Mouse (Mus musculus): ENCODE results near the gene Strn4. TPM values are rescaled to one million over a fixed set of nuclear protein-coding genes. Genes with fewer than 3 reads are reported as not detected.
A peak's percentile ranks its signal among the peaks of the same experiment; 100 is the strongest.

Strn4 gene
- polyA plus RNA-seq, 1 experiment from 2014 or later, result 68.9 TPM

DNA sequence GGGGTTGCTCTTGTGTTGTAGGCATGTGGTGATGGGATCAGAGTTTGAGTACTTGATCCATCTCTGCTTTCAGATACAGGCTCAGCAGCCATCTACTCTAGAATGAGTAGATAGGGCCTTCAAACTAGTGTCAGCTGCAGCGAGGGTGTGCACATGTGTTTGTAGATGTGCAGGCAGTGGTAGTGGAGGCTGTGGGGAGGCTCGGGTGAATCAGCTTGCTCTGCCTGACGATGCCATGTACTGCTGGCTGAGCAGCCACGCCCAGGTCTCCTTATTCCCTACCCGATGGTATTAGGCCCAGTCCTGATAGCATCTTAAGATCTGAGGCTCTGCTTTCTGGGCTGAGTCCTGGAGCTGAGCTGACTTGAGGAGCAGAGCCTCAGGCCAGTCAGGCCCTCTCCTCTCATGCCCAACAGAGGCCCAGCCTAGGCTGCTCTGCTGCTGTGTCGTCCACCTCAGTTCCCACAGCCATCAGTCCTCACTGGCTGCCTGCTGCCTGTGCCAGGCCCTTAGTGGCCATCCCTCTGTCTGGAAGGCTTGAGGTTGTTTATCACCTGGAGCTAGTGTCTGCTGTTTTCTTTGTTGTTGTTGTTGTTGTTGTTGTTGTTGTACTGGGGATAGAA lies 23.2 kb downstream of the Strn4 start:
- no peak for ATAC-seq
- Histone ChIP-seq H3K27me3 (replicated peaks; ENCODE audit: control insufficient read depth, insufficient read depth, low read length) (no peaks in the 10 kb centered on the region), H3K4me2 (ENCODE audit: low read depth, low read length) (no peak overlapping the region), H3K4me1 (ENCODE audit: control insufficient read depth, insufficient read depth, low read length) (peaks cover 3% of the 10 kb centered on the region), H3K9me3 (ENCODE audit: control insufficient read depth, low read length) (no peaks in the 10 kb centered on the region), H3K36me3 (ENCODE audit: control insufficient read depth, insufficient read depth, low read length) (peaks cover 5% of the 10 kb centered on the region), H3K4me3 (ENCODE audit: low read length) (no peak overlapping the region), H3K27ac (ENCODE audit: low read length) (no peak overlapping the region), H3K9ac (ENCODE audit: low read depth, low read length) (no peak overlapping the region)
- WGBS, result 78% methylated on average over 6 of the region's 6 CpGs

GRCm38 (mm10) chr7:16839427-16840108 lies 23.9 kb downstream of the Strn4 start:
- peaks cover 4% of the 10 kb centered on the region for H3K36me3 ChIP-seq (ENCODE audit: control insufficient read depth, insufficient read depth, low read length)
- 92% methylated on average over 12 of the region's 12 CpGs for WGBS

GRCm38 (mm10) chr7:16840109-16840491 lies 24.4 kb downstream of the Strn4 start:
- Histone ChIP-seq H3K4me1 (ENCODE audit: control insufficient read depth, insufficient read depth, low read length) (peaks cover 14% of the 10 kb centered on the region), H3K27me3 (replicated peaks; ENCODE audit: control insufficient read depth, insufficient read depth, low read length) (no peaks in the 10 kb centered on the region), H3K27ac (ENCODE audit: low read length) (no peak overlapping the region), H3K9me3 (ENCODE audit: control insufficient read depth, low read length) (no peaks in the 10 kb centered on the region), H3K4me2 (ENCODE audit: low read depth, low read length) (no peak overlapping the region), H3K9ac (ENCODE audit: low read depth, low read length) (no peak overlapping the region), H3K36me3 (ENCODE audit: control insufficient read depth, insufficient read depth, low read length) (no peaks in the 10 kb centered on the region; the same call in none of the 2 replicates), H3K4me3 (ENCODE audit: low read length) (no peak overlapping the region)
- no peak for ATAC-seq
- 84% methylated on average over 2 of the region's 2 CpGs for WGBS

More at GRCm38 (mm10) chr7:16839427-16840108, 23.9 kb downstream of the Strn4 start:
- H3K27ac ChIP-seq (ENCODE audit: low read length), result no peak overlapping the region
- no peak overlapping the region for H3K9ac ChIP-seq (ENCODE audit: low read depth, low read length)
- no peak overlapping the region for H3K4me3 ChIP-seq (ENCODE audit: low read length)
- H3K4me2 ChIP-seq (ENCODE audit: low read depth, low read length), result no peak overlapping the region
- H3K4me1 ChIP-seq (ENCODE audit: control insufficient read depth, insufficient read depth, low read length), result peaks cover 9% of the 10 kb centered on the region
- no peaks in the 10 kb centered on the region for H3K27me3 ChIP-seq (replicated peaks; ENCODE audit: control insufficient read depth, insufficient read depth, low read length)
- ATAC-seq, result no peak
- H3K9me3 ChIP-seq (ENCODE audit: control insufficient read depth, low read length), result no peaks in the 10 kb centered on the region

DNA sequence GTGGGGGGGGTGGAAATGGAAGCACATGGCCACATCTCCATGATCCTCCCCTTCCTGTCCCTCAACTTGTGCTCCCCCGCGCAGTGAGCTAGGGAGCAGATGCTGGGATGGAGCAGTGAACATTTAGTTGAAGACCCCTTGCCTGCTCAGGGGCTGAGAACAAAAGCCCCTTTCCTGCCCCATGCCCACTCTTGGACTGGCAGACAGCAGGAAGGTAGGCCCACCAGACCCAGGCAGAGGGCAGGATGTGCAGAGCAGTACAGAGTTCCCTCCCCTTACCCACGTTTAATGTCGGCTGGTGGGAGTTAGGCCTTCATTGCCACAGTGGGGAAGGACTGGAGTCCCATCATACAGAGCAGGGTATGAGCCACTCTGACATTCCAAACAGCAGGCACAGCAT lies 25.4 kb downstream of the Strn4 start:
- H3K4me1 ChIP-seq (ENCODE audit: control insufficient read depth, insufficient read depth, low read length), result peaks cover 21% of the 10 kb centered on the region
- no peak for ATAC-seq
- WGBS, result 80% methylated on average over 4 of the region's 4 CpGs
- H3K27me3 ChIP-seq (replicated peaks; ENCODE audit: control insufficient read depth, insufficient read depth, low read length), result no peaks in the 10 kb centered on the region
- no peak overlapping the region for H3K9ac ChIP-seq (ENCODE audit: low read depth, low read length)
- no peaks in the 10 kb centered on the region; the same call in none of the 2 replicates for H3K36me3 ChIP-seq (ENCODE audit: control insufficient read depth, insufficient read depth, low read length)
- H3K4me2 ChIP-seq (ENCODE audit: low read depth, low read length), result no peak overlapping the region
- H3K4me3 ChIP-seq (ENCODE audit: low read length), result no peak overlapping the region
- peak overlapping the region; percentile 83 for H3K27ac ChIP-seq (ENCODE audit: low read length)
- H3K9me3 ChIP-seq (ENCODE audit: control insufficient read depth, low read length), result no peaks in the 10 kb centered on the region

DNA sequence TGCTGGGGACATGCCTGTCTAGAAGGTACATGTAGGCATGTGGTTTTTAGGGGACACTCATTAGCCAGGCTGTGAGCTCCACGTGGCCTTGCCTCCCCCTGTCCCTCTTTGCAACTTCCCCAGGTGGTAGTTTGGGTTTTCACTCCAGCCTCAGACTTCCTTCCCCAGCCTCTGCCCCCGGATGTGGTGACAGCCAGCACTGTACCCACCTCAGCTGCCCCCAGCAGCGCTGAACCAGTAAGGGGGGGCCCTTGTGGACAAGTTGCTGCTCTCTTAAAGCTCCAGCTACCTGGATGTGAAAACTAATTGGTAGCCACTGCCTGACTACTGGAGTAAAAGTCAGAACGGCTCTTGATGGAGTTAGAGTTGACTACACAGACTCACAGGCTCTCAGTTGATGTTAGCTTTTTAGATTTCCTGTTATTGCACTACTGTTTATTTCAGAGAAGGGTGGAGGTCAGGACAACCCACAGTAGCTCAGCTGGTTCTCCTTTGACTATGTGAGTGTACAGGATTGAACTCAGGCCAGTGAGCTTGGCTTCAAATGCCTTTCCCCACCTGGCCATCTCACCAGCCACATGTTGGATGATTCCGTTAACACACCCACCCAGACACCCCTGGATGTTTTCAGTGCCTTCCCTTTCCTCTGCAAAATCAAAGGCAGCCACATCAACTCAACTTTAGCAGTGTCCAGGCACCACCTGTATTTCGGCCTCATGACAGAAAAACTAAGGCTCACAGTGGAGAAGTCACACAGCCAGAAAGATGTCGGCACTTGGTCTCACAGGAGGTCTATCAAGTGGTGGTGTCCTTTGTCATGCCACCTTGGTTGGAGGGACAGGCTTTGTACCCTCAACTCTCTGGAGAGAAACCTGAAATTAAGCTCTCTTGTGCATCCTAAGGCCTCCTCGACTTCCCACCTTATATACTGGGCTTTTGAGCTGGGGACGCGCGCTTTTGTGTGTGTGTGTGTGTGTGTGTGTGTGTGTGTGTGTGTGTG lies 26.2 kb downstream of the Strn4 start:
- 0 out of 2 replicates have a peak, but pooled peaks have one; percentile 1 for ATAC-seq
- Histone ChIP-seq H3K9ac (ENCODE audit: low read depth, low read length) (peak overlapping the region; percentile 85), H3K4me2 (ENCODE audit: low read depth, low read length) (peak overlapping the region; percentile 98), H3K4me1 (ENCODE audit: control insufficient read depth, insufficient read depth, low read length) (peaks cover 21% of the 10 kb centered on the region), H3K4me3 (ENCODE audit: low read length) (peak overlapping the region; percentile 64), H3K27me3 (replicated peaks; ENCODE audit: control insufficient read depth, insufficient read depth, low read length) (no peaks in the 10 kb centered on the region), H3K27ac (ENCODE audit: low read length) (peak overlapping the region; percentile 83), H3K9me3 (ENCODE audit: control insufficient read depth, low read length) (no peaks in the 10 kb centered on the region), H3K36me3 (ENCODE audit: control insufficient read depth, insufficient read depth, low read length) (no peaks in the 10 kb centered on the region; the same call in none of the 2 replicates)
- 37% methylated on average over 11 of the region's 11 CpGs for WGBS

GRCm38 (mm10) chr7:16842645-16843063 lies 27.0 kb downstream of the Strn4 start, which contains the start of gene Prkd2:
Prkd2 (plus strand) TSS chr7:16842902.
- no peaks in the 10 kb centered on the region for H3K27me3 ChIP-seq (replicated peaks; ENCODE audit: control insufficient read depth, insufficient read depth, low read length)
- peak within 1 kb of the TSS; percentile 98 for H3K4me2 ChIP-seq (ENCODE audit: low read depth, low read length)
- H3K9ac ChIP-seq (ENCODE audit: low read depth, low read length), result peak within 1 kb of the TSS; percentile 85
- peak; percentile 84 for ATAC-seq
- no peaks in the 10 kb centered on the region; the same call in none of the 2 replicates for H3K36me3 ChIP-seq (ENCODE audit: control insufficient read depth, insufficient read depth, low read length)
- under 1% methylated on average over 32 of the region's 32 CpGs for WGBS
- peaks cover 21% of the 10 kb centered on the region for H3K4me1 ChIP-seq (ENCODE audit: control insufficient read depth, insufficient read depth, low read length)
- peak within 1 kb of the TSS; percentile 64 for H3K4me3 ChIP-seq (ENCODE audit: low read length)
- no peaks in the 10 kb centered on the region for H3K9me3 ChIP-seq (ENCODE audit: control insufficient read depth, low read length)
- peak within 1 kb of the TSS; percentile 83 for H3K27ac ChIP-seq (ENCODE audit: low read length)

GRCm38 (mm10) chr7:16843441-16844171 lies 27.9 kb downstream of the Strn4 start:
- Histone ChIP-seq H3K36me3 (ENCODE audit: control insufficient read depth, insufficient read depth, low read length) (no peaks in the 10 kb centered on the region), H3K27me3 (replicated peaks; ENCODE audit: control insufficient read depth, insufficient read depth, low read length) (no peaks in the 10 kb centered on the region), H3K4me3 (ENCODE audit: low read length) (peak overlapping the region; percentile 64), H3K4me2 (ENCODE audit: low read depth, low read length) (peak overlapping the region; percentile 98), H3K9ac (ENCODE audit: low read depth, low read length) (peak overlapping the region; percentile 85), H3K9me3 (ENCODE audit: control insufficient read depth, low read length) (no peaks in the 10 kb centered on the region), H3K27ac (ENCODE audit: low read length) (peak overlapping the region; percentile 83), H3K4me1 (ENCODE audit: control insufficient read depth, insufficient read depth, low read length) (peaks cover 21% of the 10 kb centered on the region)
- peak; percentile 10 for ATAC-seq
- 5% methylated on average over 33 of the region's 33 CpGs for WGBS

- H3K36me3 ChIP-seq (ENCODE audit: control insufficient read depth, insufficient read depth, low read length), result no peaks in the 10 kb centered on the region
- peak overlapping the region; percentile 78 for H3K27ac ChIP-seq (ENCODE audit: low read length)
- H3K9ac ChIP-seq (ENCODE audit: low read depth, low read length), result peak overlapping the region; percentile 66
- no peak for ATAC-seq
- WGBS, result 56% methylated on average over 3 of the region's 3 CpGs
- no peaks in the 10 kb centered on the region for H3K9me3 ChIP-seq (ENCODE audit: control insufficient read depth, low read length)
- H3K27me3 ChIP-seq (replicated peaks; ENCODE audit: control insufficient read depth, insufficient read depth, low read length), result no peaks in the 10 kb centered on the region
- peak overlapping the region; percentile 98 for H3K4me2 ChIP-seq (ENCODE audit: low read depth, low read length)
- peak overlapping the region; percentile 64 for H3K4me3 ChIP-seq (ENCODE audit: low read length)
- H3K4me1 ChIP-seq (ENCODE audit: control insufficient read depth, insufficient read depth, low read length), result peaks cover 21% of the 10 kb centered on the region
These were observed 29.0 kb downstream of the Strn4 start for GRCm38 (mm10) chr7:16844696-16845071.
